Mouse (Mus musculus): ENCODE measurements around the gene Snx8. TPM values are rescaled to one million over a fixed set of nuclear protein-coding genes. Genes with fewer than 3 reads are reported as not detected.

Snx8 gene
- polyA plus RNA-seq, 1 experiment from 2014 or later = 19.8 TPM

DNA sequence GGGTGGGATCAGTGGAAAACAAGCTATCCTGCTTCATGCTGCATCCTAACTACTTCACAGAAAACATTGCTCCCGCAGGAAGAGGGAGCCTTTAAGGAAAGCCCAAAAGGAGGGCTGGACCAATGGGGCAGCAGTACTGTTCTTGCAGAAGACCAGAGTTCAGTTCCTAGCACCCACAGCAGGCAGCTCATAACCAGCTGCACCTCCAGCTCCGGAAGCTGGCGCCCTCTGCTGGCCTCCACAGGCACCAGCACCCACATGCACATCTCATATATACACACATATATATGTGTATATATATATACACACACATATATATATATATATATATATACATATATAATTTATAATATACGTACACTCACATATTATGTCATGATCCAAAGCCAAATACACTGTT is 50.3 kb downstream of the Snx8 start:
- 99% methylated on average over 4 of the region's 4 CpGs for WGBS
- H3K36me3 ChIP-seq (ENCODE audit: control insufficient read depth, insufficient read depth, low read length) = peaks cover 8% of the 10 kb centered on the region
- H3K27me3 ChIP-seq (ENCODE audit: control insufficient read depth, insufficient read depth, low read depth, low read length) = no peaks in the 10 kb centered on the region
- no peaks in the 10 kb centered on the region for H3K4me1 ChIP-seq (replicated peaks; ENCODE audit: control insufficient read depth, insufficient read depth, low read length)
- H3K9me3 ChIP-seq (ENCODE audit: control insufficient read depth, low read length) = peaks cover 3% of the 10 kb centered on the region; the same call in 1 of the 2 replicates
- H3K9ac ChIP-seq (ENCODE audit: low read length) = no peak overlapping the region
- H3K4me3 ChIP-seq (ENCODE audit: low read length) = no peak overlapping the region
- H3K4me2 ChIP-seq (ENCODE audit: low read depth, low read length) = no peak overlapping the region
- ATAC-seq (ENCODE audit: low read depth) = no peak
- no peak overlapping the region for H3K27ac ChIP-seq (ENCODE audit: low read length)

DNA sequence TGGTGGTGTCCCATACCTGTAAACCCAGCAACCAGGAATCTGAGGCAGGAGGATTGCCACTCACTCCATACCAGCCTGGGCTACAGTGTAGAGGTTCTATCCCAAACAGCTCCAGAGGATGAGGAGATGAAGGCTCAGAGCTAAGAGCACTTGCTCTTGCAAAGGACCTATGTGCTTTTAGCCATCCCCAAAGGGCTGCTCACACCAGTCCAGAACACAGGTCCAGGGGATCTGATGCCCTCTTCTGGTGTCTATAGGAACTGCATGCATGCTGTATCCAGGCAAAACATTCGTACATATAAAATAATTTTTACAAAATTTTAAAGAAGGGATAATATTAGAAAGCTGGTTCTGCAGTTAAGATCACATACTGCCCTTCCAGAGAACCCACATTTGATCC is 52.4 kb downstream of the Snx8 start:
- H3K9me3 ChIP-seq (ENCODE audit: control insufficient read depth, low read length) = peaks cover 3% of the 10 kb centered on the region; the same call in 1 of the 2 replicates
- peaks cover 7% of the 10 kb centered on the region; the same call in 1 of the 2 replicates for H3K4me1 ChIP-seq (replicated peaks; ENCODE audit: control insufficient read depth, insufficient read depth, low read length)
- no peaks in the 10 kb centered on the region for H3K27me3 ChIP-seq (ENCODE audit: control insufficient read depth, insufficient read depth, low read depth, low read length)
- H3K9ac ChIP-seq (ENCODE audit: low read length) = no peak overlapping the region
- H3K4me2 ChIP-seq (ENCODE audit: low read depth, low read length) = no peak overlapping the region
- H3K4me3 ChIP-seq (ENCODE audit: low read length) = no peak overlapping the region
- no peak overlapping the region for H3K27ac ChIP-seq (ENCODE audit: low read length)
- peaks cover 8% of the 10 kb centered on the region for H3K36me3 ChIP-seq (ENCODE audit: control insufficient read depth, insufficient read depth, low read length)
- WGBS = 71% methylated on average over 1 of the region's 1 CpGs
- ATAC-seq (ENCODE audit: low read depth) = no peak

DNA sequence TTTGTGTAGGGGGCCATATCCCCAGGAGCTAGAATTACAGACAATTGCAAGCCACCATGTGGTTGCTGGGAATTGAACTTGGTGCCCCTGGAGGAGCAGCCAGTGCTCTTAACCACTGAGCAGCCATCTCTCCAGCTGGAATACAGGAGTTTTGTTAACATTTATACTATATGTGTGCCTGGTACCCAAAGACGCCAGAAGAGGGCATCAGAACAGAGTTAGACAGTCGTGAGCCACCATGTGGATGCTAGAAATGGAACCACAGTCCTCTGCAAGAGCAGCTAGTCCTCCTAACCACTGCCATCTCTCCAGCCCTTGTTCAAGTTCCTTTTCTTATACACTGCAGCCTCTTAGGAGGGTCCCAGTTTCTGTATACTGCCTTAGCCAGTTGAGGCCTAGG is 55.4 kb downstream of the Snx8 start:
- Histone ChIP-seq H3K9ac (ENCODE audit: low read length) (no peak overlapping the region), H3K4me2 (ENCODE audit: low read depth, low read length) (no peak overlapping the region), H3K4me1 (replicated peaks; ENCODE audit: control insufficient read depth, insufficient read depth, low read length) (peaks cover 16% of the 10 kb centered on the region), H3K27me3 (ENCODE audit: control insufficient read depth, insufficient read depth, low read depth, low read length) (no peaks in the 10 kb centered on the region), H3K4me3 (ENCODE audit: low read length) (no peak overlapping the region), H3K9me3 (ENCODE audit: control insufficient read depth, low read length) (peaks cover under 1% of the 10 kb centered on the region; the same call in 1 of the 2 replicates), H3K27ac (ENCODE audit: low read length) (no peak overlapping the region), H3K36me3 (ENCODE audit: control insufficient read depth, insufficient read depth, low read length) (peaks cover 4% of the 10 kb centered on the region)
- WGBS = 39% methylated on average over 2 of the region's 2 CpGs
- no peak for ATAC-seq (ENCODE audit: low read depth)

DNA sequence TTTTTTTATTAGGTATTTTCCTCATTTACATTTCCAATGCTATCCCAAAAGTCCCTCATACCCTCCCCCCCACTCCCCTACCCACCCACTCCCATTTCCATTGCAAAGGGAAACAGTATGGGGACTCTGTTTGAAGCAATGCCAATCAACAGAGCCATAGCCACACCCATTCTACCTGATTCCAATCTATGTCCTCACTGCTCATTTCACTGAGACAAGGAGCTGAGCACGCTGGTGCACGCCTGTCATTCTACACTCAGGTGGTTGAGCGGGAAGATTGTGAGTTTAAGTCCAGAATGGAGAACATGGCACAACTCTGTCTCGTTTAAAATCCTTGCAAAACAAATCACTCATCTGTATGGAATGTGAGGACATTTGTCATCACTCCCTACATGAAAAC is 56.5 kb downstream of the Snx8 start:
- 42% methylated on average over 4 of the region's 4 CpGs for WGBS
- H3K27ac ChIP-seq (ENCODE audit: low read length) = no peak overlapping the region
- no peak for ATAC-seq (ENCODE audit: low read depth)
- H3K9ac ChIP-seq (ENCODE audit: low read length) = no peak overlapping the region
- H3K9me3 ChIP-seq (ENCODE audit: control insufficient read depth, low read length) = no peaks in the 10 kb centered on the region
- H3K4me1 ChIP-seq (replicated peaks; ENCODE audit: control insufficient read depth, insufficient read depth, low read length) = peaks cover 16% of the 10 kb centered on the region
- H3K4me3 ChIP-seq (ENCODE audit: low read length) = peak overlapping the region; percentile 70
- no peaks in the 10 kb centered on the region for H3K27me3 ChIP-seq (ENCODE audit: control insufficient read depth, insufficient read depth, low read depth, low read length)
- peak overlapping the region; percentile 91 for H3K4me2 ChIP-seq (ENCODE audit: low read depth, low read length)
- no peaks in the 10 kb centered on the region; the same call in 1 of the 2 replicates for H3K36me3 ChIP-seq (ENCODE audit: control insufficient read depth, insufficient read depth, low read length)

DNA sequence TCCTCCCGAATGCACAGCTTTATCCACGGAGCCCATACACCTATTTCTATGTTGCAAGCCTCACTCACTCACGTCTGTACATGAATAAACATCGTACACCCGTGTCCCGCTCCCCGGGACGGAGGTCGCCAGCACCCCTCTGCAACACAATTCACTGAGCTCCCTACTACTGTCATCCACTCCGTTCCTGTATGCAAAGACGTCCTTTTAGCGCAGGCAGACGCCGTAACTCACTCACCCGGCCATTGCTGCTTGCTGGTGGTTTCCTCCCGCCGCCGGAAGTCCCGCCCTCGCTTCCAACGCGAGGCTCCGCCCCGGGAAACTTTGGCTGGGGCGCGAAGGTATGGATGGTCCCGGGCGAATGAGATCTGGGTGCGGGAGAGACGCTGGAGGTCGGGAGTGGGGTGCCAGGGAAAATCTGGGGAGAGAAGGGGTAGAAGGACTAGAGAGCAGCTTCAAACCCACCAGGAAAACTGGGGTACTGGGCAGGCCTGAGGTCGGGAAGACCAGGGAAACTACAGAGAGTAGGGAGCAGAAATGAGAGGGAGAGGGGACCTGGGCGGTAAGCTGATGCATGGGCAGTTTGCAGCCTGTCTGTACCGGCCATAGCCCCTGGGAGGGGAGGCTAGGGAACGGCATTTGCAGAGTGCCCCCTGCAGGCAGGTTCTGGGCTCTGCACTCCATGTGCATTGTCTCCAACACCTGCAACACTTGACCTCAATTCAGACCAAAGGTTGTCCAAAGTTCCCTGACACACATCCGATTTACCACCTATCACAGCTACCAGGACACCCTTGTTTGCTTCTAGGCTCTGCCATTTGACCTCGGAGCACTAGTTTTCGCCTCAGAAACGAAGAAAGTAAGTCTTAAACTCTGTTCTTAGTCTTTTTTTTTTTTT is 57.2 kb downstream of the Snx8 start, which contains the start of gene Mrm2:
Gene Mrm2, minus strand, starts transcription at position 284 of the 898 bp plus-strand sequence.
- peaks cover 16% of the 10 kb centered on the region for H3K4me1 ChIP-seq (replicated peaks; ENCODE audit: control insufficient read depth, insufficient read depth, low read length)
- H3K4me3 ChIP-seq (ENCODE audit: low read length) = peak within 1 kb of the TSS; percentile 70
- H3K9me3 ChIP-seq (ENCODE audit: control insufficient read depth, low read length) = no peaks in the 10 kb centered on the region
- H3K27me3 ChIP-seq (ENCODE audit: control insufficient read depth, insufficient read depth, low read depth, low read length) = no peaks in the 10 kb centered on the region
- H3K27ac ChIP-seq (ENCODE audit: low read length) = peak within 1 kb of the TSS; percentile 93
- H3K36me3 ChIP-seq (ENCODE audit: control insufficient read depth, insufficient read depth, low read length) = peaks cover 3% of the 10 kb centered on the region
- ATAC-seq (ENCODE audit: low read depth) = peak; percentile 81
- under 1% methylated on average over 39 of the region's 39 CpGs for WGBS
- H3K9ac ChIP-seq (ENCODE audit: low read length) = peak within 1 kb of the TSS; percentile 92
- H3K4me2 ChIP-seq (ENCODE audit: low read depth, low read length) = peak within 1 kb of the TSS; percentile 91

DNA sequence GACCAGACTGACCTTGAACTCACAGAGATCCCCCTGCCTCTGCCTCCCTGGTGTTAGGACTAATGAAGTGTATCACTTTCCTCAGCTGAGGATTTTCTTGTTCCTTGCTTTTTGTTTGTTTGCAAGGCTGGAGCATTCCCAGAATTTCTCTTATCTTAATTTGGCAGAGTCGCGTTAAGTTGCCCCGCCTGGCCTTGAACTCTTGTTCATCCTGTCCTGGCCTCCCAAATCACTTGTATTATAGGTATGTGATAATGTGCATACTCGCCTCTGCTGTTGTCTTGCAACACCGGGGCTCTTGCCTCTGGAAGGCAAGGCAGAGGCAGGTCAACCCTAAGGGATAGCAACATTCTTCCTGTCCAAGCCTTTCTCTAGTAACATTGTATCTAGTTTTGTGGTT is 65.0 kb downstream of the Snx8 start:
- Histone ChIP-seq H3K27ac (ENCODE audit: low read length) (no peak overlapping the region), H3K9ac (ENCODE audit: low read length) (no peak overlapping the region), H3K9me3 (ENCODE audit: control insufficient read depth, low read length) (no peaks in the 10 kb centered on the region), H3K36me3 (ENCODE audit: control insufficient read depth, insufficient read depth, low read length) (peaks cover 6% of the 10 kb centered on the region), H3K4me2 (ENCODE audit: low read depth, low read length) (no peak overlapping the region), H3K4me1 (replicated peaks; ENCODE audit: control insufficient read depth, insufficient read depth, low read length) (peaks cover 10% of the 10 kb centered on the region), H3K4me3 (ENCODE audit: low read length) (no peak overlapping the region), H3K27me3 (ENCODE audit: control insufficient read depth, insufficient read depth, low read depth, low read length) (no peaks in the 10 kb centered on the region)
- 87% methylated on average over 5 of the region's 5 CpGs for WGBS
- ATAC-seq (ENCODE audit: low read depth) = no peak

DNA sequence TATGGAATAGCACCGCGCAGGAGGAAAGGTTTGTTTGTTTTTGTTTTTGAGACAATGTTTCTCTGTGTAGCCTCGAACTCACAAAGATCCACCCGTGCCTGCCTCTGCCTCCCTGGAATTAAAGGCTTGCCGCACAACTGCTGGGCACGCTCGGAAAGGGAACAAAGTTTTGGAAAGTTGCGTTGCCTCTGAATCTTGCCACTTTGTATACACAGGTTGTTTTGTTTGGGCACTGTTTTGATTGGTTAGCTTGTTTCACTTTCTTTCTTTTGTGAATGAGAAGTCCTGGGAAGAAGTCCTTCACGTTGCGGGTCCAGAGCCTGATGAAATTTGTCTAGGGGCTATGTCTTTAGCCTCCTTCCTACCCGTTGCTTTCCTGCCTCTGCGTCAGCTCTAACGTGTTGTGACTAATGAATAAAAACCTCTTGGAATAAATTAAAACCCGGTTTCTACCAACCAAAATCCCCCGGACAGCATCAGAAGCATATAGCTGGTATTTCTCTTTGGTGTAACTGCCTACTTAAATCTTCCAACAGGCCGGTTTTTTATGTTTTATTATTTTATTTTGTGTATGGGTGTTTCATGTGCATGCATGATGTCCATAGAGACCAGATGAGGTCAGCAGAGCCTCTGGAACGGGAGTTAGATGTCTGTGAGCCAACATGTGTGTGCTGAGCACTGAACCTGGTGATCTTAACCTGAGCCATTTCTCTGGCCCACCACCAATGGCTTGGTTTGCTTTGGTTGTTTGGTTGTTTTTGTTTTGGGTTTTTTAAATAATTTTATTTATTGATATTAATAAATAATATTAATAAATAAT is 67.1 kb downstream of the Snx8 start:
- Histone ChIP-seq H3K27ac (ENCODE audit: low read length) (peak overlapping the region; percentile 64), H3K4me3 (ENCODE audit: low read length) (peak overlapping the region; percentile 98), H3K36me3 (ENCODE audit: control insufficient read depth, insufficient read depth, low read length) (peaks cover 3% of the 10 kb centered on the region; the same call in 1 of the 2 replicates), H3K9me3 (ENCODE audit: control insufficient read depth, low read length) (no peaks in the 10 kb centered on the region), H3K4me2 (ENCODE audit: low read depth, low read length) (peak overlapping the region; percentile 59), H3K27me3 (ENCODE audit: control insufficient read depth, insufficient read depth, low read depth, low read length) (no peaks in the 10 kb centered on the region), H3K9ac (ENCODE audit: low read length) (peak overlapping the region; percentile 100), H3K4me1 (replicated peaks; ENCODE audit: control insufficient read depth, insufficient read depth, low read length) (peaks cover 10% of the 10 kb centered on the region)
- peak; percentile 16; the same call in 1 of the 2 replicates for ATAC-seq (ENCODE audit: low read depth)
- WGBS = under 1% methylated on average over 17 of the region's 17 CpGs

DNA sequence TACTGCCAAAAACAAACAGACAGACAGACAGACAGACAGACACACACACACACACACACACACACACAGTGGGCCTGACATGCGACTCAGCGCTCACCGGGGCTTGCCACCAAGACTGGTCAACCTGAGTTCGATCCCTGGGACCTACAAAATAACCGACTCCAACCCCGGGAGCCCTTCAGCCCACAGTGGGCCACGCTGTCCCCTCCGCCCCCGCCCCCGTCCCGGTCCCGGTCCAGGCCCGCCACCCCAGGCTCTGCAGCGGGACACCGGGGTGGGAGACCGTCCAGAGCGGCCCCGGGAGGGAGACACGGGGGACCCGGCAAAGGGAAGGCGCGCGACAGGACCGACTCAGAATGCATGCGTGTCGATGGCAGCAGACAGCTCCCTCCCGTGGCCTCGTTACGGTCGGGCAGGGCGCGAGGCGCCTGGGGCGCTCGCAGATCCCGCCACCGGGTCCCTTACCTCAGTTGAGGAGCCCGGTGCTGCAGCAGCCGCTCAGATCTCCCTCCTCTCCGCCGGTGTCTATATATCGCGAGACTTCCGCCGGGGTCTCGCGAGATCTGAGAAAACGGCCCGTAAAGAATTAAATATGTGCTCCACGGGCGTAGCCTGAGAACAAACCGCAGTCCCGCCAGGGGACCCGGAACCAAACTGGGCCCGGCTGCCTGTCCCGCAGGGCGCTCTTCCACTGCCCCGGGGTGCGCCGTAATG is 67.9 kb downstream of the Snx8 start, which contains the start of the genes Mad1l1 and Nudt1:
Gene Mad1l1, minus strand, starts transcription at position 511 of the 714 bp plus-strand sequence.
Gene Nudt1, plus strand, starts transcription at position 615 of the 714 bp plus-strand sequence.
- Histone ChIP-seq H3K27ac (ENCODE audit: low read length) (peak within 1 kb of the TSS; percentile 64), H3K4me2 (ENCODE audit: low read depth, low read length) (peak within 1 kb of the TSS; percentile 74), H3K4me3 (ENCODE audit: low read length) (peak within 1 kb of the TSS; percentile 98), H3K27me3 (ENCODE audit: control insufficient read depth, insufficient read depth, low read depth, low read length) (no peaks in the 10 kb centered on the region), H3K9me3 (ENCODE audit: control insufficient read depth, low read length) (no peaks in the 10 kb centered on the region), H3K9ac (ENCODE audit: low read length) (peak within 1 kb of the TSS; percentile 100), H3K36me3 (ENCODE audit: control insufficient read depth, insufficient read depth, low read length) (no peaks in the 10 kb centered on the region), H3K4me1 (replicated peaks; ENCODE audit: control insufficient read depth, insufficient read depth, low read length) (peaks cover 10% of the 10 kb centered on the region)
- ATAC-seq (ENCODE audit: low read depth) = peak; percentile 98
- WGBS = under 1% methylated on average over 55 of the region's 60 CpGs
